Mouse (Mus musculus): ENCODE results near the gene Ushbp1. TPM values are rescaled to one million over a fixed set of nuclear protein-coding genes. Genes with fewer than 3 reads are reported as not detected.

Ushbp1 gene
- polyA plus RNA-seq, 1 experiment from 2014 or later, result 8.1 TPM

DNA sequence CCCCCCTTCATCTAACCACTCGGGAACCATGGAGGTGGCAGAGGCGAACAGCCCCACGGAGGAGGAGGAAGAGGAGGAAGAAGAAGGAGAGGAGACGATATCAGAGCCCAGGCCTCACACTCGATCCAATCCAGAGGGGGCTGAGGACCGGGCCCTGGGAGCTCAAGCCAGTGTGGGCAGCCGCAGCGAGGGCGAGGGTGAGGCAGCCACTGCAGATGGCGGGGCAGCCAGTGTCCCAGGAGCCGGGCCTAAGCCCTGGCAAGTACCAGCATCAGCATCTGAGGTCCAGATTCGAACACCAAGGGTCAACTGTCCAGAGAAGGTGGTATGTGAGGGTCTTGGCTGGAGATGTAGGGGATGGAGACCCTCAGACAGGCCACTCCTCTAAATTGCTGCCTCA lies 2.1 kb upstream of the Ushbp1 start:
- peaks cover 4% of the 10 kb centered on the region; the same call in 1 of the 2 replicates for H3K36me3 ChIP-seq (ENCODE audit: control insufficient read depth, insufficient read depth, low read length)
- no peak for ATAC-seq
- 0 out of 2 replicates have a peak overlapping the region, but pooled peaks have one; percentile 80 for H3K9ac ChIP-seq (ENCODE audit: low read depth, low read length)
- peak overlapping the region; percentile 97 for H3K4me2 ChIP-seq (ENCODE audit: low read length)
- peaks cover 10% of the 10 kb centered on the region for H3K4me1 ChIP-seq (ENCODE audit: control insufficient read depth, insufficient read depth, low read length)
- no peak overlapping the region for H3K27ac ChIP-seq (ENCODE audit: low read length)
- H3K9me3 ChIP-seq (replicated peaks; ENCODE audit: control insufficient read depth, low read length, poor library complexity, severe bottlenecking), result no peaks in the 10 kb centered on the region
- H3K27me3 ChIP-seq (ENCODE audit: control insufficient read depth, insufficient read depth, low read depth, low read length), result no peaks in the 10 kb centered on the region
- H3K4me3 ChIP-seq (ENCODE audit: low read depth, low read length), result peak overlapping the region; percentile 72
- 89% methylated on average over 12 of the region's 12 CpGs for WGBS

DNA sequence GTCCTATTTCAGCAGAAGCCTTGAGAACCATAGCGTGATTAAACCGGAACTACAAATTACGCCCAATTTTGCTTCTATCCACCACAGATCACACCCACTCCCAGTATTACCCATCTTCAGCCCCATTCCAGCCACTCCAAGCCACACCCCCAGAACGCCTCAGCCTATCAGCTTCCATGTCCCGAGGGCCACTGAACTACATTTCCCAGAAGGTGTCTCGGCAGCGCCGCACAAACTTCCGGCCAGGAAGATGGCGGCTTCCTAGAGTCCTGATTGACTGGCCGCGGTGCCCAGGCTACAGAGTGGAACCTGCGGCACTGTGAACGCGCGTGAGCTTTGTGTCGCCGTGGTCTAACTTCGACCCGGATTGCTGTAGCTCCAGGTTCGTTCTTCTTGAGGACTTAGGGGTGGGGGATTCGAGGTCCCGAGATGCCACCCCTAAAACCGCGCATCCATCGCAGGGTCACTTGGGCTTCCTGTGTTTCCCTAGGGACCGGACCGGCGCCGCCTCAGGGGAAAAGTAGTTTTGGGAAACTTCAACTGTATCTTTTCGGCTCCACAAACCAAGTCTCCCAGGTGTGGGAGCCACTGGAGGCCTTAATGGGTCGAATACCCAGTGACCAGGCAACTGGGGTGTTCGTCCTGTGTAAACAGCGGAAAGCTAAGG lies 1.2 kb upstream of the Ushbp1 start, which contains the start of gene Babam1:
Babam1 (plus strand) TSS at position 223 of the 667 bp plus-strand sequence.
- no peaks in the 10 kb centered on the region for H3K9me3 ChIP-seq (replicated peaks; ENCODE audit: control insufficient read depth, low read length, poor library complexity, severe bottlenecking)
- no peaks in the 10 kb centered on the region for H3K27me3 ChIP-seq (ENCODE audit: control insufficient read depth, insufficient read depth, low read depth, low read length)
- WGBS, result under 1% methylated on average over 34 of the region's 34 CpGs
- H3K4me3 ChIP-seq (ENCODE audit: low read depth, low read length), result peak within 1 kb of the TSS; percentile 72
- H3K4me2 ChIP-seq (ENCODE audit: low read length), result peak within 1 kb of the TSS; percentile 97
- peaks cover 10% of the 10 kb centered on the region for H3K4me1 ChIP-seq (ENCODE audit: control insufficient read depth, insufficient read depth, low read length)
- H3K9ac ChIP-seq (ENCODE audit: low read depth, low read length), result peak within 1 kb of the TSS; percentile 80
- H3K36me3 ChIP-seq (ENCODE audit: control insufficient read depth, insufficient read depth, low read length), result peaks cover 4% of the 10 kb centered on the region; the same call in 1 of the 2 replicates
- H3K27ac ChIP-seq (ENCODE audit: low read length), result peak within 1 kb of the TSS; percentile 70
- ATAC-seq, result peak; percentile 98

DNA sequence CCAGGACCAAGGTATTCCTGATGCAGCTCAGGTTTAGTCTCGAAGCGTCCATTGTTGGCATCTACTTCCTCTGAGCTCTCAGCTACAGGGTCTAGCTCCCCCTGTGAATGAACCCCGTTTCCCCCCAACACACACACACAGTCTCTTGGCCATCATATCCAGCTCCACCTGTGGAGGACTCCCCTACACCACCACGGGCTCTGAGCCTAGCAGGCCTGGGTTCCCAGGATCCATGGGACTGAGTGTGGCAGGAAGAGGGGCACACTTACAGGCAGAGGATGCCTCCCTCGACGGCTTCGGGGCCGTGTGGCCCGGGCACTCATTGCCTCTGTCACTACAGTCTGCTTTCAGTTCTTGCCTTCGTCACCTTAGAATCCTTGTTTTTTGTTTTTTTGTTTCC lies 531 bp downstream of the Ushbp1 start:
- Histone ChIP-seq H3K27me3 (ENCODE audit: control insufficient read depth, insufficient read depth, low read depth, low read length) (no peaks in the 10 kb centered on the region), H3K4me2 (ENCODE audit: low read length) (no peak overlapping the region), H3K4me1 (ENCODE audit: control insufficient read depth, insufficient read depth, low read length) (peaks cover 10% of the 10 kb centered on the region), H3K9me3 (replicated peaks; ENCODE audit: control insufficient read depth, low read length, poor library complexity, severe bottlenecking) (no peaks in the 10 kb centered on the region), H3K4me3 (ENCODE audit: low read depth, low read length) (no peak overlapping the region), H3K9ac (ENCODE audit: low read depth, low read length) (no peak overlapping the region), H3K36me3 (ENCODE audit: control insufficient read depth, insufficient read depth, low read length) (peaks cover 4% of the 10 kb centered on the region; the same call in 1 of the 2 replicates), H3K27ac (ENCODE audit: low read length) (no peak overlapping the region)
- no peak for ATAC-seq
- WGBS, result 90% methylated on average over 10 of the region's 10 CpGs

DNA sequence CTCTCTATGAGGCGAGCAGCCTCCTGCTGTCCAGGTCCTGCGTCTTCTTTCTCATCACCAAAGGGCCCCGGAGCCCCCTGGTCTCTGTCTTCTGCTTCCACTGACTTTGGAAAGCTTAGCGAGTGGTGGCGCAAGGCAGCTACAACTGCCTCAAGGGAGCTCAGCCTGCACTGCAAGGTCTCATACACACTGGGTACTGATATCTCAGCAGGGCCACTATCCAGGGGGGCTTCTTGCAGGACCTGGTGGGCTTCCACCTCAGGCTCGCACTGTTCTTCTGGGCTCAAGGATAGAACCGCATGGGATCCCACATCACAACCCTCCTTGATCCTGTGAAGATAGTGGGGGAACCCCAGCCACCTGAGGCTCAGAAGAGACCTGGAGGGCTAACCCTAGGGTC lies 1.1 kb downstream of the Ushbp1 start:
- no peak overlapping the region for H3K4me2 ChIP-seq (ENCODE audit: low read length)
- WGBS, result 88% methylated on average over 7 of the region's 7 CpGs
- ATAC-seq, result no peak
- no peak overlapping the region for H3K27ac ChIP-seq (ENCODE audit: low read length)
- H3K4me3 ChIP-seq (ENCODE audit: low read depth, low read length), result no peak overlapping the region
- no peaks in the 10 kb centered on the region for H3K9me3 ChIP-seq (replicated peaks; ENCODE audit: control insufficient read depth, low read length, poor library complexity, severe bottlenecking)
- peaks cover 10% of the 10 kb centered on the region for H3K4me1 ChIP-seq (ENCODE audit: control insufficient read depth, insufficient read depth, low read length)
- no peaks in the 10 kb centered on the region for H3K27me3 ChIP-seq (ENCODE audit: control insufficient read depth, insufficient read depth, low read depth, low read length)
- H3K36me3 ChIP-seq (ENCODE audit: control insufficient read depth, insufficient read depth, low read length), result peaks cover under 1% of the 10 kb centered on the region; the same call in 1 of the 2 replicates
- H3K9ac ChIP-seq (ENCODE audit: low read depth, low read length), result no peak overlapping the region

DNA sequence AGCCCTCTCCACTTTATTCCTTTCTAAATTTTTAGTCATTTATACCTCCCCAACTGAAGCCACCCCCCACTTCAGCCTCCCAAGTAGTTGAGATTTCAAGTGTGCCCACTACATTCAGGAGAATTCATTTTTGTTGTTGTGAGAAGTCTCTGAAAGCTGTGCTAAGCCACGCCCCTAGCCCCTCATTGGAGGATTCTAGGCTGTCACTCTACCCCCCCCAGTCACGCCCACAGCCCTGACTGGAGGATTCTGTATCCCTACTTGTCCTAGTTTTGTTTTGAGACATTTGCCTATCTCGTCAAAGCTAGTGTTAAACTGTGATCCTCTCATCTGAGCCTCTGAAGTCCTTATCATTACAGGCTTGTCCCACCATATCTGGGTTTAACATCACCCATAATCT lies 2.7 kb downstream of the Ushbp1 start:
- no peak overlapping the region for H3K9ac ChIP-seq (ENCODE audit: low read depth, low read length)
- H3K4me2 ChIP-seq (ENCODE audit: low read length), result no peak overlapping the region
- no peaks in the 10 kb centered on the region for H3K9me3 ChIP-seq (replicated peaks; ENCODE audit: control insufficient read depth, low read length, poor library complexity, severe bottlenecking)
- no peak overlapping the region for H3K27ac ChIP-seq (ENCODE audit: low read length)
- H3K36me3 ChIP-seq (ENCODE audit: control insufficient read depth, insufficient read depth, low read length), result no peaks in the 10 kb centered on the region
- H3K27me3 ChIP-seq (ENCODE audit: control insufficient read depth, insufficient read depth, low read depth, low read length), result no peaks in the 10 kb centered on the region
- H3K4me3 ChIP-seq (ENCODE audit: low read depth, low read length), result no peak overlapping the region
- ATAC-seq, result no peak
- peaks cover 10% of the 10 kb centered on the region for H3K4me1 ChIP-seq (ENCODE audit: control insufficient read depth, insufficient read depth, low read length)
- 14% methylated on average over 3 of the region's 3 CpGs for WGBS

DNA sequence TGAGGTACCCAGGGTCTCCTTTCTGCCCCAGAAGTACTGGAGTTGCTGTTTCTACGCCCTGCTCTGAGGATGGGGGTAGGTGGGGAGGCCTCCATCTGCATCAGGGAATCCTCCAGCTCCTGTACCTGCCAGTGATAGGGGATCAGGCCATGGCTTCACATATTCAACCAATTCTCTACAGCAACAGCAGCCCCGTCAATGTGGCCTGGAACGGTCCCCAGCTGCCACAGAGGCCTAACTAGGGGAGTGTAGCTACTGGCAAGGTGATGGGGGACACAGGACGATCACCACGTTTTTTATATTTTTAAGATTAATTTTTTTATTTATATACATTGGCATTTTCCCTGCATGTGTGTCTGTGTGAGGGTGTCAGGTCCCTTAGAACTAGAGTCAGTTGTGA lies 3.2 kb downstream of the Ushbp1 start:
- no peak overlapping the region for H3K4me2 ChIP-seq (ENCODE audit: low read length)
- no peak overlapping the region for H3K9ac ChIP-seq (ENCODE audit: low read depth, low read length)
- peaks cover 6% of the 10 kb centered on the region for H3K4me1 ChIP-seq (ENCODE audit: control insufficient read depth, insufficient read depth, low read length)
- no peaks in the 10 kb centered on the region for H3K27me3 ChIP-seq (ENCODE audit: control insufficient read depth, insufficient read depth, low read depth, low read length)
- 72% methylated on average over 5 of the region's 5 CpGs for WGBS
- H3K4me3 ChIP-seq (ENCODE audit: low read depth, low read length), result no peak overlapping the region
- no peak overlapping the region for H3K27ac ChIP-seq (ENCODE audit: low read length)
- no peak for ATAC-seq
- H3K9me3 ChIP-seq (replicated peaks; ENCODE audit: control insufficient read depth, low read length, poor library complexity, severe bottlenecking), result no peaks in the 10 kb centered on the region
- H3K36me3 ChIP-seq (ENCODE audit: control insufficient read depth, insufficient read depth, low read length), result no peaks in the 10 kb centered on the region

DNA sequence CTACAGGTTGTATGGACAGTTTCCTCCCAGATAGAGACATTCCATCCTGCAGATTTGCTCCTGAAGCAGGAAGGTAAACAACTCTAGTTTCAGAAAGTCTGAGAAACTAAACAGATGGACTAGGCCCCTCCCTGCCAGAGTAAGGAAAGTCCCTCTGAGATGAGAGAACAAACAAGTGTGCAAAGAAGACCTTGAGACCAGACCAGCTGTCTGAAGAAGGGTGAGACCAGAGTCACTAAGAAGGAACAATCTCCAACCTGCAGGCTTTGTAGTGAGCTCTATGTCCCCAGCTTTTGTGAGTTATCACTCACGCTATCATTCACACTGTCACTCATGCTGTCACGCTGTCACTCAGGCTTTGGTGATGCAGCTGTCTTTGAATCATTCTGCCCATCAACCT lies 3.9 kb downstream of the Ushbp1 start:
- H3K4me3 ChIP-seq (ENCODE audit: low read depth, low read length), result no peak overlapping the region
- H3K9ac ChIP-seq (ENCODE audit: low read depth, low read length), result no peak overlapping the region
- peaks cover 3% of the 10 kb centered on the region; the same call in 1 of the 2 replicates for H3K4me1 ChIP-seq (ENCODE audit: control insufficient read depth, insufficient read depth, low read length)
- ATAC-seq, result no peak
- WGBS, result 86% methylated on average over 2 of the region's 2 CpGs
- no peaks in the 10 kb centered on the region for H3K9me3 ChIP-seq (replicated peaks; ENCODE audit: control insufficient read depth, low read length, poor library complexity, severe bottlenecking)
- H3K27me3 ChIP-seq (ENCODE audit: control insufficient read depth, insufficient read depth, low read depth, low read length), result no peaks in the 10 kb centered on the region
- H3K4me2 ChIP-seq (ENCODE audit: low read length), result no peak overlapping the region
- no peak overlapping the region for H3K27ac ChIP-seq (ENCODE audit: low read length)
- no peaks in the 10 kb centered on the region for H3K36me3 ChIP-seq (ENCODE audit: control insufficient read depth, insufficient read depth, low read length)

DNA sequence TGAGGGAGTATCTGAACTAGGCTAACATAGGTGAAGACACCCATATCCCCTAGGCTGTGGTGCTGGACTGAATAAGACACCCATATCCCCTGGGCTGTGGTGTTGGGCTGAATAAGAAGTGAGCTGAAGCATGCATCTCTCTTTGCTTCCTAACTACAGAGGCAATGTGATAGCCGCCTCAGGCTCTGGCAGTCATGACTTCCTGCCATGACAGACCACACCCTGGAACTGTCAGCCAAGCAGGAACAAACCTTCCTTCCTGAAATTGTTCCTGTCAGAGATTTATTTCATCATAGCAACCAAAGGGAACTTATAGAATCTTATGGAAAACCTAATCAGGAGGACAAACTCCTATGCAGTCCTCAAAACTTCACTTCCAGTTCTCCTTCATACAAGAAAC lies 7.3 kb downstream of the Ushbp1 start:
- no peak overlapping the region for H3K9ac ChIP-seq (ENCODE audit: low read depth, low read length)
- H3K4me1 ChIP-seq (ENCODE audit: control insufficient read depth, insufficient read depth, low read length), result no peaks in the 10 kb centered on the region
- H3K36me3 ChIP-seq (ENCODE audit: control insufficient read depth, insufficient read depth, low read length), result no peaks in the 10 kb centered on the region
- no peak overlapping the region for H3K4me2 ChIP-seq (ENCODE audit: low read length)
- no peak overlapping the region for H3K27ac ChIP-seq (ENCODE audit: low read length)
- 75% methylated on average over 1 of the region's 1 CpGs for WGBS
- H3K4me3 ChIP-seq (ENCODE audit: low read depth, low read length), result no peak overlapping the region
- no peak for ATAC-seq
- H3K9me3 ChIP-seq (replicated peaks; ENCODE audit: control insufficient read depth, low read length, poor library complexity, severe bottlenecking), result no peaks in the 10 kb centered on the region
- no peaks in the 10 kb centered on the region for H3K27me3 ChIP-seq (ENCODE audit: control insufficient read depth, insufficient read depth, low read depth, low read length)

DNA sequence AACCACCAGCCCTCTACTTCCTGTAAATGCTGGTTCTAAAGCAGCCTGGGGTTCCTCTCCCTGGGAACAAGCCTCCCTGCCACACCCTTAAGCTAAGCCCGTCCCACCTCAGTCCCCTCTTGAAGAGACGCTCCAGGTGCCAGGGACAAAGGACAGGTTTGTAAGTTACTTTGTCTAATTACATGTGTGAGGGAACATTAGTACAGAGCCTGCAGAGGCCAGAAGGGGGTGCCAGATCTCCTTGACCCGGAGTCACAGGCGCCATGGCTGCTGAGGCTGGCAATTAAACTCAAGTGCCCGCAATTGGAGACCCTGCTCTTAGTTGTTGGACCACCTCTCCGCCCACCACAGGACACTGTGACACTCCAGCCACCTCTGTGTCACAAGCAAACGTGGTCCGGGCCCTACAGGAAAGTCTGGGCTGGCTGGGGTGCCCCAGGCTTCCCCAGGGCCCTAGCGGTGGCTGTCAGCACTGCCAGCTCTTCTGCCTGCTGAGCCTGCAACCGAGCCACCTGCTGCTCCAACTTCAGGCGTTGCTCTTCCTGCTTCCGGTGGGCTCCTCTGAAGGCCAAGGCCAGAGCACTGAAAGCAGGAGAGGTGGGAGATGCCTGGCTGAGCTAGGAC lies 10.3 kb downstream of the Ushbp1 start:
- no peak overlapping the region for H3K9ac ChIP-seq (ENCODE audit: low read depth, low read length)
- WGBS, result 77% methylated on average over 12 of the region's 12 CpGs
- no peaks in the 10 kb centered on the region for H3K9me3 ChIP-seq (replicated peaks; ENCODE audit: control insufficient read depth, low read length, poor library complexity, severe bottlenecking)
- peaks cover 13% of the 10 kb centered on the region for H3K4me1 ChIP-seq (ENCODE audit: control insufficient read depth, insufficient read depth, low read length)
- H3K4me3 ChIP-seq (ENCODE audit: low read depth, low read length), result no peak overlapping the region
- H3K27ac ChIP-seq (ENCODE audit: low read length), result no peak overlapping the region
- no peak for ATAC-seq
- no peaks in the 10 kb centered on the region for H3K27me3 ChIP-seq (ENCODE audit: control insufficient read depth, insufficient read depth, low read depth, low read length)
- no peak overlapping the region for H3K4me2 ChIP-seq (ENCODE audit: low read length)
- no peaks in the 10 kb centered on the region for H3K36me3 ChIP-seq (ENCODE audit: control insufficient read depth, insufficient read depth, low read length)
